Mouse (Mus musculus) kidney, adult 18-20 months (tissue): ENCODE measurements at regions not wholly inside any gene's neighbourhood (a gene's known extent, or its start where the extent isn't known, plus 50 kb on each side); places are given as distances from the start of the nearest gene placed in this dataset.

Source experiments
- DNase-seq: peaks from one replicate; pipeline ENCODE4 v3.0.0; 2021

GRCm38 (mm10) chr10:83819266-83819949 lies 96.7 kb downstream of the 1500009L16Rik start:
- DNase-seq, result peak; percentile 82

GRCm38 (mm10) chr10:83819950-83820275 lies 97.2 kb downstream of the 1500009L16Rik start:
- DNase-seq, result no peak

DNA sequence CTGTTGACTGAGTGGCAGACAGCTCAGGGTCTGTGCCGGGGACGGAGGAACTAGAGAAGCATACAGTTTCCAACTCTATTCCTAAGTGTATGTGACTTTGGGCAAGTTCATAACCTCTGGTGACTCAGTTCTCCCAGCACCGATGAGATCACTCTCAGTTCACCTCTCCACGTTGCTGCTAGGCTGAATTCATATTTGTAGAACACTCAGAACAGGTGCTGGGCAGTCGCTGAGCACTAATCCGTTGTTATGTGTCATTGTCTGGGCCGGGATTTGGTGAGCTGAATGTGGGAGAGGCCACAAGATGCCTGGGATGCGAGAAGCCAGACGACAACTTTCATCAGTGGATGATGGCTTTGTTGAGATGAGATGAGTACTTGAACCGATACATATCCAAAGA lies 98.4 kb downstream of the 1500009L16Rik start:
- no peak for DNase-seq

- no peak for DNase-seq
Measured at GRCm38 (mm10) chr10:83826105-83826504, 103.4 kb downstream of the 1500009L16Rik start.

DNA sequence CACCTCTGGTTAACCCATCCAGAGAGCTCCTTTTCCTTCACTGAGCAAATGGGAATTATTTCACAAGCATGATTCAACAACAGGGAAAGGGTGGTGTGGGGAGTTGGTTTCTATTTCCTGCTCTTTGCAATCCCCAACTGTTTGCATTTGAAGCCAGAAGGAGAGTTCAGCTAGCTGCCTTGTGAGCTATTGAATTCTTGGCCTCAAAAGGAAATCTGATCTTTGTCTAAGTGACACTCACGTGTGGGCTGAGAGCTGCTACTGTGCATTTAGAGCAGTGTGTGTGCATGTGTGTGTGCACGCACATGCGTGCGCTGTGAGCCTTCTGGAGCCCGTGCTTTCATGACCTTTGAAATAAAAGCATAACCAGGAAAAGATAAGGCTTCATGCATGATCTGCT lies 113.7 kb downstream of the 1500009L16Rik start:
- DNase-seq, result no peak

DNA sequence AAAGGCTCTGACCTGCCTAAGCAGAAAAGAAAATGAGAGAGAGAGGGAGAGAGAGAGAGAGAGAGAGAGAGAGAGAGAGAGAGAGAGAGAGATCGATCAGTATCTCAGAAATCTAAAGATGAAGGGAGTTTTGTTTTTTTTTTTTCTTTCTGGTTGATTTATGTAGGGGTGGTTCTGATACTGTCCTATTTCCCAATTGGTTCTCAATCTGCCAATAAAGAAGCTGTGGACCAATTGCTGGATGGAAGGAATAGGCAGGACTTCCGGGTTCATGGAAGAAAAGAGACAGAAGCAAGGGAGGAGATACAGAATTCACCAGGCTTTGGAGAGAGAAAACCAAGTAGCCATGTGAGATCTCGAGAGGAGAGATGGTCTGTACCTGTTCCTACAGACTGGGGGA lies 117.6 kb downstream of the 1500009L16Rik start:
- DNase-seq, result no peak

DNA sequence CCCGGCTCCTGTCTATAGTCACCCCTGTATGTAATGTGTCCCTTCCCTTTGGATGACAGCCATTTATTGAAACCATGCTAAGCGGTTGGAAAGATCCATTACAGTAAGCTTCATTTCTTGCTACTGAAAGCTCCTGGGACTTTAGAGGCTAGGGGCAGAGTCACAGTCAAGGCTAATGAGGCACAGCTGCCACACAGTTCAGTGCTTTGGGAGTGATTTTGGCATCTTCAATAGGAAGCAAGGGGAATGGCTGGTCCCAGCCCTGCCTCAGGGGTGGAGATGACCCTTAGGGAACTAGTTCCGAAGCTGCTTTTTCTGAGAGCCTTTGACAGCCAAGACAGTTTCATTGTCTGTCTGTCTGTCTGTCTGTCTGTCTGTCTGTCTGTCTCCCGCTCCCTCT lies 128.2 kb downstream of the 1500009L16Rik start:
- DNase-seq, result no peak

- no peak for DNase-seq
Measured at GRCm38 (mm10) chr10:83852194-83852593, 129.5 kb downstream of the 1500009L16Rik start.

DNA sequence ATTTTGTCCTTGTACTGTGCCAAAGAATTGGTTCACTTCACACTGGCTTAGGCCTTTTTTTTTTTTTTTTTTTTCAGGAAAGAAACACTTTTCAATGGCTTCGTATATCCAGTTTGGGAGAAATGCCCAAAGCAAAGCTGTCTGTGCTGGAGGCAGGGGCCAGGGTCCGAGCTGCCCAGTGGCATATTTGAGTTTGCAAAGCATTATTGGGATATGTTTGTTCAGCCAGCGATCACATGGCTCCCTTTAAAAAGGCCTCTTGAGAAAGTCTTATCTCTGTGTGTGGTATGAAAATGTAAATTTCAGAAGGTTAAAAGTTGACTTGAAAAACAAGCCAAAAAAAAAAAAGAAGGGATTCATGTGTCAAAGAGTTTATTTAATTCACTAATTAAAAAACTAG lies 130.1 kb downstream of the 1500009L16Rik start:
- no peak for DNase-seq

GRCm38 (mm10) chr10:83857794-83858442 lies 135.3 kb downstream of the 1500009L16Rik start:
- no peak for DNase-seq

DNA sequence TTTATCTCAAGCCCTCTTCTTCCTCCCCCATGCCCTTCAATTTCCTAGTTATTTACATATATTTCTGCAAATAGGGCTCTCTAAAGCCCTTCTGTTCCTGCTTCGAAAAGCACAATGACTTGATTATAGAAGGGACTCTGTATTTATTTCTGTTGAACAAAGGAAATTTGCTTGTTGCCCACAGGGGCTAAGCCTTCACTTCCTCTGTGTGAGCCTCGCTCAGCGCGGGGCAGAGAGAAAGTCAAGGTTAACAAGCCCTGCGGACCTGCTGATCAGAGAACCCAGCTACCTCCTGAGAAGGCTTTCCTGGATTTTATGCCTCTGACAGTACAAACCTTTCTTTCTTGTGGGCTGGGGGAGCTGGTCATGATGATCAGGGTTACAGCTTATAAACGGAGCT lies 136.0 kb downstream of the 1500009L16Rik start:
- DNase-seq, result no peak

DNA sequence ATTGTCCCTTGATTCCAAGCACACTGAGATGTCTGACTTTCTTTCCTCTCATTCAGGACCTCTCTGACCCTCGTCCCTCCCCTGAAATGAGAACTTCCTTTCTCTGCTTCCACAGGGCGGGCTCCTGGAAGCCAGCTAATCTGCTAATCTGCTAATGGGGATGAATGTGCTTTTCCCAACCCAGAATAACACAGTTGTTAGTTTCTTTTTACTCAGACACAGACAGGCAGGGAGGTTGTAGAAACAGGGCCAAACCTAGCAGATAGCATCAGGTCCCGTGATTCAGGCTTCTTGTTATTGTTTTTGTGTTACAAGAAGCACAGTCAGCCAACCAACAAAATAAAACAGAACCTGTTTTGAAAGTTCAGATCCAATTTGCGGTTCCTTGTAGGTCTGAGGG lies 137.0 kb downstream of the 1500009L16Rik start:
- peak; percentile 12 for DNase-seq

GRCm38 (mm10) chr10:83861574-83862190 lies 139.0 kb downstream of the 1500009L16Rik start:
- DNase-seq, result no peak

- no peak for DNase-seq
Measured at GRCm38 (mm10) chr10:83864591-83864990, 141.9 kb downstream of the 1500009L16Rik start.

DNA sequence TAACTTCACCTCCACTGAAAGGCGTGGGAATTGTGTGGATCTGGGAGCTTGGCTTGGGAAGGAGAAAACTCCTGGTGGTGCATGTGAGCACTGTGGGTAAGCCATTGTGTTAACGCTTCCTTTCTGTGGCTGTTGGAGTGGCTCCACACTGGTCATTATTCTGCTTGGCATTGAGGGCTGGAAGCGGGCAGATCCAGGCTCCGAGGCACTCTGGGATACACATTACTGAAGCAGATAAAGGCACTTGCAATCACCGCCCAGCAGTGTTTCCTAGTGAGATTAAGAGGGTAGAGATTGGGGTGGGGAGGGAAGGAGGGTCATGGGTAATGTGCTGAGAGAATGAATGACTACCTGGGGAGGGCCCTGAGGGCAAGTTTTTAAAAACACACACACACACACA lies 143.3 kb downstream of the 1500009L16Rik start:
- peak; percentile 7 for DNase-seq

- DNase-seq, result peak; percentile 26
Measured at GRCm38 (mm10) chr10:83871736-83872400, 149.2 kb downstream of the 1500009L16Rik start.

- DNase-seq, result no peak
Measured at GRCm38 (mm10) chr10:83878745-83879144, 156.1 kb downstream of the 1500009L16Rik start.

DNA sequence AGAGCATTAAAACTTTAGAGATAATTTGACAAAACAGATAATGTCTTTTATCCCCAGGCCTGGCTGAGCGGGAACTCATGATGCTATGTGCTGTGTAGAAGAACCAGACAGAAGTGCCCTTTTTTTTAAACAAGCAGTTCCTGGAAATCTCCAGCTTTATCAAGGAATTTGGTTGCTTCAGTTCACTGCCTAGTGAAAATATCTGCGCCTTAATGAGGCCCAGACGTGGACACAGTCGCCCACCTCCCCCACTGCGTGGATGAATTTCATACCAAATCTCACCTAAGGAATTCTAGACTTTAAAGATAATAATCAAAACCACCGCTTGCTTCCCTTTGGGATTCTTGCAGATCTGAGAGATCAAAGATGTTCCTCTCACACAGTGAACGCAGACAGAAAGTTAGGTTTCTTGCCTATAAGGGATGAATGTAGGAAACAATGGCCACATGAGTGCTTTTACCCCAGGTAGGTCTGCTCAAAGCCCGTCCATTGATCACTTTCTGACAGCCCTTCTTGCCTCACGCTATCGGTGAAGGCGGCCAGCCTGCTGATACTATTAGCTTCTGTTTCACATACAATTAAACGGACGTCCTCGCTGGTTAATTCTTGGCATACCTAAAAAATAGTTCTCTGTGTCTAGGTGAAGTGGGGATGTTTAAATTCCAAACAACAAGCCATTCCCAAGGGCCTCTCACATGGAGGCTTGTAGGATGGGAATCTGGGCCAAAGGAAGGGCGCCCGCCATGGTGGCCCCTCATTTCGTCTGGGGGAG lies 159.6 kb downstream of the 1500009L16Rik start:
- DNase-seq, result no peak

GRCm38 (mm10) chr10:83882891-83883185 lies 160.2 kb downstream of the 1500009L16Rik start:
- DNase-seq, result no peak

DNA sequence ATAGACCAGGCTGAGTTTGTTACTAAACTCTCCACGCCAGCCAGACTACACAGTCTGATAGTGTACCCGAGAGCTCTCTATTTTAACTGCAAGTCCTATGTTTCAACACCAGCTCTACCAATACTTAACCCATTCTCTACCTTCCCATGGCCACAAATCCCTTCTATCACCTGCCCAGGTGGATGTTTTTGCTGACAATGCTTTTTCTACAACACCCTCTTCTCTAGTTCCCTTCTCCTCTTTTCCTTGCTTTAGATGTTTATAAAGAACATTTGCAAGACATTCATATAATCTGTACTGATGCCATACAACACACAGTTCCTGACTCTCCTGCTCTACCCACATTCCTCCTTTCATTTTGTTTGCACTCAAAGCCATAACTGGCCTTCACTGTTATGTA lies 161.9 kb downstream of the 1500009L16Rik start:
- no peak for DNase-seq

- no peak for DNase-seq
Measured at GRCm38 (mm10) chr10:83888587-83888986, 165.9 kb downstream of the 1500009L16Rik start.

- no peak for DNase-seq
Measured at GRCm38 (mm10) chr10:83895741-83896150, 173.1 kb downstream of the 1500009L16Rik start.

DNA sequence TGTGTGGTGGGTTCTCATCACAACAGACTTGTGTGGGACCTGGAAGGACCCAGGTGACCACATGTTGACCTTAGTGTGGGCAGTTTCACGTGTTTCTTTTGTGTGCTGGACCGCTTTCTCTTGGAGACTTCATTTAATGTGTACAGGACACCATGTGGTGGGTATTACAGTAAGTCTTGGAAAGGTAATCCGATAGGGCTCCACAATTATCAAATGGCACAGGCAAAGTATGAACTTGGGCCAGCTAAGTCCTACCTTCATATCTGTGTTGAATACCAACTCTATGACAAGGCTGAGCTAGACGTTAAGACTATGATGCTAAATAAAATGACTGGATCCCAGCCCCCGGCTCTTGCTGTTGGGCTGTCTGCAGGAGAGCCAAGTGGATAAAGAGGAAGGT lies 173.5 kb downstream of the 1500009L16Rik start:
- DNase-seq, result no peak
